In the genomic region with DNA sequence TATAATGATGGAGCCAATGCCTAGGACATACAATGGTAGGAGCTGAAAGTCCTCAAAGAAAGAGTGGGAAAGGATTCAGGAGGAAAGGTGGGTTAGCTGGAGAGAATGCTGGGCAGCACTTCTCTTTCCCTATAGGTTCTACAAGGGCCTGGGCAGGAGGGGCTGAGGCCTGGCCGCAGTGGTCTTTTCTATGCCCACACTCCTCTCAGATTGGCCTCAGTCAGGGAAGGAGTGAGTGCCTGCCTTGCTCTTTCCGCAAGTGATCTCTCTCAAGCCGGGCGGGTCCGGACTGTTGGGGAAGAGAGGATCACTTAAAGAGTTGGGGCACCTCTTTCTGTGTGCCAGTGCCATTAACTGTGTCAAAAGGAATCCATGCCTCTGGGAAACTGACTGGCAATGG, we compare ENCODE assay signal across 46 mouse cellular contexts. TPM values are rescaled to one million over a fixed set of nuclear protein-coding genes. Genes with fewer than 3 reads are reported as not detected.
"Had no signal": no experiment of that assay in that cellular context is flagged by ENCODE, and none has a peak within 500 bp of the region (broad histone marks: within the 10 kb centered on the region; RNA-seq: fewer than 3 reads in every experiment).

No protein-coding gene starts in this region.

- ATAC-seq: liver, embryonic 12.5 days; liver, postnatal 0 days; lung, postnatal 0 days; midbrain, embryonic 13.5 days; midbrain, embryonic 15.5 days; midbrain, embryonic 16.5 days had no signal

- H3K9ac ChIP-seq: limb, embryonic 12.5 days; limb, embryonic 13.5 days; limb, embryonic 15.5 days; liver, embryonic 12.5 days; liver, embryonic 13.5 days; liver, embryonic 14.5 days; liver, embryonic 15.5 days; liver, postnatal 0 days; lung, embryonic 14.5 days; lung, embryonic 15.5 days; midbrain, embryonic 12.5 days; midbrain, embryonic 13.5 days; midbrain, embryonic 15.5 days; neural tube, embryonic 12.5 days; neural tube, embryonic 13.5 days had no signal

- H3K27ac ChIP-seq: limb, embryonic 10.5 days; limb, embryonic 12.5 days; limb, embryonic 13.5 days; limb, embryonic 15.5 days; liver, embryonic 12.5 days; liver, embryonic 13.5 days; liver, embryonic 14.5 days; liver, embryonic 15.5 days; lung, embryonic 15.5 days; macrophage; midbrain, embryonic 10.5 days; midbrain, embryonic 12.5 days; midbrain, embryonic 13.5 days; midbrain, embryonic 15.5 days; neural tube, embryonic 12.5 days; neural tube, embryonic 13.5 days had no signal

- H3K36me3 ChIP-seq: limb, embryonic 10.5 days; limb, embryonic 12.5 days; limb, embryonic 13.5 days; limb, embryonic 15.5 days; liver, embryonic 12.5 days; liver, embryonic 13.5 days; liver, embryonic 15.5 days; lung, embryonic 15.5 days; midbrain, embryonic 10.5 days; midbrain, embryonic 12.5 days; midbrain, embryonic 13.5 days; midbrain, embryonic 15.5 days; neural tube, embryonic 12.5 days; neural tube, embryonic 13.5 days had no signal

- DNase-seq: left cerebral cortex, postnatal 4 days; liver; liver, embryonic 13.5 days; liver, postnatal 0 days; lung, adult 18-20 months; lung, adult 2 months; lung, embryonic 14.5 days; lung, postnatal 10 days; lung, postnatal 14 days; lung, postnatal 36 days; lung, postnatal 4 days; midbrain, embryonic 14.5 days had no signal

- H3K27me3 ChIP-seq: limb, embryonic 13.5 days; limb, embryonic 15.5 days; midbrain, embryonic 15.5 days; neural tube, embryonic 12.5 days had no signal

- H3K4me2 ChIP-seq: limb, embryonic 12.5 days; limb, embryonic 13.5 days; limb, embryonic 15.5 days; liver, embryonic 11.5 days; liver, embryonic 12.5 days; liver, embryonic 13.5 days; liver, embryonic 15.5 days; lung, embryonic 14.5 days; lung, embryonic 15.5 days; midbrain, embryonic 11.5 days; midbrain, embryonic 12.5 days; midbrain, embryonic 13.5 days; midbrain, embryonic 15.5 days; neural tube, embryonic 12.5 days; neural tube, embryonic 13.5 days had no signal

- H3K4me1 ChIP-seq: liver, embryonic 13.5 days had no signal

- H3K4me3 ChIP-seq: limb, embryonic 10.5 days; limb, embryonic 12.5 days; limb, embryonic 13.5 days; limb, embryonic 15.5 days; liver, embryonic 12.5 days; liver, embryonic 13.5 days; liver, embryonic 15.5 days; lung, embryonic 15.5 days; megakaryocyte, embryonic 14.5 days; midbrain, embryonic 10.5 days; midbrain, embryonic 12.5 days; midbrain, embryonic 13.5 days; midbrain, embryonic 15.5 days; myocyte; neural tube, embryonic 12.5 days; neural tube, embryonic 13.5 days had no signal

- H3K9me3 ChIP-seq: limb, embryonic 10.5 days; limb, embryonic 12.5 days; limb, embryonic 13.5 days; limb, embryonic 15.5 days; liver, embryonic 12.5 days; liver, embryonic 13.5 days; liver, embryonic 15.5 days; lung, embryonic 15.5 days; megakaryocyte, embryonic 14.5 days; midbrain, embryonic 10.5 days; midbrain, embryonic 12.5 days; midbrain, embryonic 13.5 days; midbrain, embryonic 15.5 days; neural tube, embryonic 12.5 days; neural tube, embryonic 13.5 days had no signal

RNA-seq across cellular contexts. Expression of gene Ces4a, which starts 22.7 kb away (rescaled TPM):
- total RNA-seq: left cerebral cortex, postnatal 14 days; left cerebral cortex, postnatal 25 days; left cerebral cortex, postnatal 36 days; left cerebral cortex, postnatal 4 days; megakaryocyte progenitor cell, adult 5-6 weeks; megakaryocyte, adult 5-6 weeks; megakaryocyte-erythroid progenitor cell, adult 5-6 weeks; midbrain, postnatal 0 days; monocyte, adult 5-6 weeks had no signal
- polyA plus RNA-seq: limb, embryonic 10.5 days; limb, embryonic 11.5 days; limb, embryonic 12.5 days; limb, embryonic 13.5 days; limb, embryonic 14.5 days; limb, embryonic 15.5 days; liver, embryonic 11.5 days; liver, embryonic 12.5 days; liver, embryonic 13.5 days; liver, embryonic 14.5 days; liver, embryonic 15.5 days; liver, embryonic 16.5 days; lung, adult 2 months; lung, embryonic 14.5 days; lung, embryonic 15.5 days; lung, embryonic 16.5 days; lung, postnatal 0 days; macrophage; midbrain, embryonic 10.5 days; midbrain, embryonic 11.5 days; midbrain, embryonic 12.5 days; midbrain, embryonic 13.5 days; midbrain, embryonic 14.5 days; midbrain, embryonic 16.5 days; midbrain, postnatal 0 days; myocyte; neural tube, embryonic 11.5 days; neural tube, embryonic 12.5 days; neural tube, embryonic 13.5 days had no signal
